Mouse (Mus musculus): ENCODE measurements around the gene Zmiz2.

DNA sequence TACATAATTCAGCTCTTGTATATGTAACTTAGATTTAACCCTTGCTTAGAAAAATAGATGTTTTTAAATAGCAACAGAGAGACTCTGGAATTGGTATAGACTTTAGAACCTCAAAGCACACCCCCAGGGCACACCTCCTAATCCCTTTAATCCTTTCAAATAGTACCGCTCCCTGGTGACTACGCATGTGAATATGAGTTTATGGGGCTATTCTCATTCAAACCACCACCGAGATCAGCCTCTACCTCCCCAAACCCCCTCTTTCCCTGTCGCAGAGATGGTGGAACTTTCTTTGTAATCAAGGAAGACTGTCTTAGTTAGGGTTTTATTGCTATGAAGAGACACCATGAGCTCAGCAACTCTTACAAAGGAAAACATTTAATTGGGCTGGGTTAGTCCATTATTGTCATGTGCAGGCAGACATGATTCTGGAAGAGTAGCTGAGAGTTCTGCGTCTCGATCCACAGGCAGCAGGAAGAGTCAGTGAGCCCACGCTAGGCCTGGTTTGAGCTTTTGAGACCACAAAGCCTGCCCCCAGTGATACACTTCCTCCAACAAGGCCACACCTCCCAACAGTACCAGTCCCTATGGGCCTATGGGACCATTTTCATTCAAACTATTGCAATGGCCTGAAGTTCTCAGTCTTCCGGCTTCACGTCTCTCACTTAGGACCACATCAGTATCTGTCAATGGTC lies 24.1 kb upstream of the Zmiz2 start:
- TF ChIP-seq CTCF (IDR thresholded peaks at IDR 0.05; ENCODE audit: low read depth) = no peak
- TF ChIP-seq EP300 (IDR thresholded peaks at IDR 0.05; ENCODE audit: low read depth) = no peak
